Mouse (Mus musculus) C2C12 (cell line): ENCODE measurements around the gene Glt6d1. TPM values are rescaled to one million over a fixed set of nuclear protein-coding genes. Genes with fewer than 3 reads are reported as not detected.

Experiments
- H3K27me3 ChIP-seq: one replicate; pipeline ENCODE4 v1.6.1; 2011; ENCODE audit not compliant: control insufficient read depth, insufficient read depth, insufficient read length
- H3K36me3 ChIP-seq: one replicate; pipeline ENCODE4 v1.6.1; 2011; ENCODE audit not compliant: control insufficient read depth, insufficient read depth
- H3K4me3 ChIP-seq: one replicate; pipeline ENCODE4 v1.5.1; 2011; ENCODE audit warnings: mild to moderate bottlenecking, control low read depth; ENCODE audit not compliant: poor library complexity, insufficient read depth, severe bottlenecking
- H3K79me2 ChIP-seq: one replicate; pipeline ENCODE4 v1.6.1; 2011; ENCODE audit not compliant: control insufficient read depth, insufficient read depth
- H3K79me3 ChIP-seq: one replicate; pipeline ENCODE4 v1.6.1; 2011; ENCODE audit warnings: low read depth, control low read depth
- H3ac ChIP-seq: one replicate; pipeline ENCODE3; 2011; ENCODE audit warnings: low read depth; ENCODE audit not compliant: control insufficient read depth, insufficient read length
- CEBPB ChIP-seq: IDR thresholded peaks from one replicate; pipeline ENCODE4 v1.6.1; 2011; ENCODE audit warnings: low read depth, mild to moderate bottlenecking, control low read depth, moderate library complexity
- CTCF ChIP-seq: IDR thresholded peaks from one replicate; pipeline ENCODE4 v1.5.1; 2011; ENCODE audit not compliant: control insufficient read depth, insufficient read depth, insufficient read length
- FOSL1 ChIP-seq: IDR thresholded peaks from one replicate; pipeline ENCODE4 v1.8.0; 2011; ENCODE audit warnings: mild to moderate bottlenecking, low read length; ENCODE audit not compliant: poor library complexity, insufficient read depth, severe bottlenecking
- MAX ChIP-seq: IDR thresholded peaks from one replicate; pipeline ENCODE4 v1.6.1; 2011; ENCODE audit warnings: mild to moderate bottlenecking, control low read depth
- MYOD1 ChIP-seq: IDR thresholded peaks from one replicate; pipeline ENCODE4 v1.6.1; 2011; ENCODE audit warnings: low read depth; ENCODE audit not compliant: control insufficient read depth, insufficient read length
- MYOG ChIP-seq: IDR thresholded peaks from one replicate; pipeline ENCODE4 v1.6.1; 2011; ENCODE audit not compliant: control insufficient read depth, insufficient read length; ENCODE audit errors: extremely low read depth
- USF1 ChIP-seq: IDR thresholded peaks from one replicate; pipeline ENCODE4 v1.6.1; 2011; ENCODE audit warnings: low read depth, mild to moderate bottlenecking, control low read depth, moderate library complexity
- polyA plus RNA-seq: library from polyadenylated mRNA; unstranded; fragments of >200 nt; fragmentation: generic; extraction: Trizol; gene quantifications from one replicate; pipeline ENCODE4 v1.2.1, GENCODE M21; 2012; ENCODE audit warnings: missing spikeins

Gene Glt6d1
- polyA plus RNA-seq, 1 experiment = not detected

- H3ac ChIP-seq = no peak overlapping the region
- H3K79me2 ChIP-seq = no peaks in the 10 kb centered on the region
- H3K27me3 ChIP-seq = peaks cover 24% of the 10 kb centered on the region
- no peaks in the 10 kb centered on the region for H3K79me3 ChIP-seq
- TF ChIP-seq FOSL1 (no peak), MAX (no peak), CEBPB (no peak), MYOD1 (no peak), CTCF (no peak), USF1 (no peak), MYOG (no peak)
- no peak overlapping the region for H3K4me3 ChIP-seq
- no peaks in the 10 kb centered on the region for H3K36me3 ChIP-seq
Measured at GRCm38 (mm10) chr2:25785573-25786322, 29.9 kb downstream of the Glt6d1 start.

GRCm38 (mm10) chr2:25781957-25782356 is 33.7 kb downstream of the Glt6d1 start, which contains the start of gene Gm13539:
Gene Gm13539, plus strand, starts transcription at chr2:25782257.
- Histone ChIP-seq H3K36me3 (no peaks in the 10 kb centered on the region), H3K27me3 (peaks cover 36% of the 10 kb centered on the region), H3K79me3 (no peaks in the 10 kb centered on the region), H3ac (no peak within 1 kb of the TSS), H3K79me2 (no peaks in the 10 kb centered on the region), H3K4me3 (no peak within 1 kb of the TSS)
- TF ChIP-seq USF1 (no peak), MYOG (no peak), CTCF (no peak), CEBPB (no peak), FOSL1 (no peak), MAX (no peak), MYOD1 (no peak)

- Histone ChIP-seq H3K4me3 (no peak overlapping the region), H3K79me3 (no peaks in the 10 kb centered on the region), H3K79me2 (no peaks in the 10 kb centered on the region), H3K27me3 (peaks cover 37% of the 10 kb centered on the region), H3ac (no peak overlapping the region), H3K36me3 (no peaks in the 10 kb centered on the region)
- TF ChIP-seq MYOD1 (no peak), FOSL1 (no peak), MAX (no peak), USF1 (no peak), CTCF (no peak), MYOG (no peak)
Measured at GRCm38 (mm10) chr2:25780921-25781320, 34.7 kb downstream of the Glt6d1 start.

- Histone ChIP-seq H3K36me3 (no peaks in the 10 kb centered on the region), H3K79me2 (no peaks in the 10 kb centered on the region), H3K27me3 (peaks cover 36% of the 10 kb centered on the region), H3K79me3 (no peaks in the 10 kb centered on the region), H3K4me3 (no peak overlapping the region), H3ac (no peak overlapping the region)
- TF ChIP-seq MAX (no peak), CEBPB (no peak), MYOD1 (no peak), CTCF (no peak), MYOG (no peak), USF1 (no peak), FOSL1 (no peak)
Measured at GRCm38 (mm10) chr2:25779076-25779475, 36.6 kb downstream of the Glt6d1 start.

- TF ChIP-seq FOSL1 (no peak), MYOG (no peak), MYOD1 (no peak), CTCF (no peak)
- Histone ChIP-seq H3K4me3 (no peak within 1 kb of the TSS), H3K36me3 (no peaks in the 10 kb centered on the region), H3K79me2 (no peaks in the 10 kb centered on the region), H3K27me3 (peaks cover 23% of the 10 kb centered on the region), H3K79me3 (no peaks in the 10 kb centered on the region), H3ac (no peak within 1 kb of the TSS)
Measured at GRCm38 (mm10) chr2:25776717-25777116, 38.9 kb downstream of the Glt6d1 start, which contains the start of gene Lcn11. Gene Lcn11, plus strand, starts transcription at chr2:25777017.

GRCm38 (mm10) chr2:25775991-25776390 is 39.7 kb downstream of the Glt6d1 start:
- no peaks in the 10 kb centered on the region for H3K79me2 ChIP-seq
- H3ac ChIP-seq = no peak overlapping the region
- H3K36me3 ChIP-seq = no peaks in the 10 kb centered on the region
- peaks cover 28% of the 10 kb centered on the region for H3K27me3 ChIP-seq
- H3K79me3 ChIP-seq = no peaks in the 10 kb centered on the region
- no peak for TF ChIP-seq USF1
- TF ChIP-seq MYOD1 = no peak
- no peak for TF ChIP-seq CTCF
- no peak for TF ChIP-seq MYOG
- no peak for TF ChIP-seq FOSL1
- no peak for TF ChIP-seq MAX
- no peak for TF ChIP-seq CEBPB
- no peak overlapping the region for H3K4me3 ChIP-seq
